Mouse (Mus musculus) G1E (cell line): ENCODE measurements around the gene Rab3d.

Source experiments
- CTCF ChIP-seq: IDR thresholded peaks from 2 replicates; pipeline ENCODE4 v1.5.1; 2012; ENCODE audit warnings: low read depth, low read length, inconsistent platforms, mixed read lengths
- GATA1 ChIP-seq: IDR thresholded peaks from 2 replicates; pipeline ENCODE4 v1.6.1; 2012; ENCODE audit warnings: borderline replicate concordance, low read length, inconsistent platforms, mixed read lengths
- GATA2 ChIP-seq: IDR thresholded peaks from 2 replicates; pipeline ENCODE4 v1.6.1; 2012; ENCODE audit warnings: low read depth, low read length, inconsistent platforms, borderline replicate concordance
- TAL1 ChIP-seq: conservative IDR thresholded peaks from 2 replicates; pipeline ENCODE4 v1.6.1; 2012; ENCODE audit warnings: low read depth, low read length, inconsistent platforms, mixed read lengths

DNA sequence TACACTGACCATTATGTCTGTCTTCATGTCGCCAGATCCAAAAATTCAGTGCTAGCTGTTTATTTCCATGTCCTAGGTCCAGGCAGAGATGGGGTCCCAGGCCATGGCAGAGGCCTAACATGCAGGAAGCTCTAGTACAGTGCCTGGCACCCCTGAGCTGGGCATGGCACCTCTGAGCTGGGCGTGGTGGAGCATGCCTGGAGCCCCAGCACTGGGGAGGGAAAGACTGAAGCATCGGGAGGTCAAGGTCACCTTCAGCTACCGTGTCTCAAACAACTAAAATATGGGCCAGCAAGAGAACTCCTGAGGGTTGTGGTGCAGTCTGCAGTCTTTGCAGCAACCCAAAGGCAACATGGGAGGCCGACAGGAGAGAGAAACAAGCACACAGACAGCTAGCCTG, 40.4 kb upstream of the Rab3d start:
- TF ChIP-seq CTCF, result no peak
- TF ChIP-seq GATA1, result no peak
- no peak for TF ChIP-seq TAL1
- TF ChIP-seq GATA2, result no peak
